Mouse (Mus musculus) heart, adult 11 months (tissue): Measurements from ENCODE around the gene Prdm1.

Experiments
- DNase-seq: peaks from one replicate; pipeline ENCODE4 v3.0.0; 2022

Prdm1 gene

DNA sequence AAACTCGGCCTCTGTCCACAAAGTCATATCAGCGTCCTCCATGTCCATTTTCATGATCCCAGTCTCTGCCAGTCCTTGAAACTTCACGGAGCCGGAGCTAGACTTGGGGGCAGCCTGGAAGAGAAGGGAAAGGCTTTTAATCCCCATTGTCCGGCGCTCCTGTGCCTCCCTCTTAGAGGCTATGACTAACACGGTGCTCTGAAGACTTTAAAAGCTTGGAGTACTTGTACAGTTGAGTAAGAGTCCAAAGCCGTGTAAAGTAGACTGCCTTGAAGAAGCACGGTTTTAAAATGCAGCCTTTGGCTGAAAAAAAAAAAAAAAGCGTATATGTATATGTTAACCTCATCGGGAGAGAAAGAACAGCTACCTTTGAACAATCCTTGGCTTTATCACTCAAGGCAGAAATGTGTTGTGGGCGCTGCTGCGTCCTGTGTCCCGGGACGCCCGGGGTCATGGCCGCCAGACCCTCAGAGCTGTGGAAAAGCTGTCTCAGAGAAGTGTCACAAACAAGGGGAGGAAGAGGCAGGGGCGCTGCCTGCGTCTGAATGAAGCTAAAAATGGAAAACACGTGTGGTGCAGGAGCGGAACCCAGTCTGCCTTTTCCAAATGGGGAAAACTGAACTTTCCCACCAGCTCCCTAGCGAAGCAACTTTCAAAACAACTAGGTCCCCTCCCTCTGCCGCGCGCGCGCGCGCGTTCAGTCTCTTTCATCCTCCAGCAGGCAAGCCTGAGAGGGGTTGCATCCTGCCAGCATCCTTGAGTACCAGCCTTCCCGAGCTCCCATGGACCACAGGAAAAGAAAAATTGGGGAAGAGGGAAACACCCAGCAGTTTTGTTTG, 71.3 kb downstream of the Prdm1 start:
- peak; percentile 97 for DNase-seq

DNA sequence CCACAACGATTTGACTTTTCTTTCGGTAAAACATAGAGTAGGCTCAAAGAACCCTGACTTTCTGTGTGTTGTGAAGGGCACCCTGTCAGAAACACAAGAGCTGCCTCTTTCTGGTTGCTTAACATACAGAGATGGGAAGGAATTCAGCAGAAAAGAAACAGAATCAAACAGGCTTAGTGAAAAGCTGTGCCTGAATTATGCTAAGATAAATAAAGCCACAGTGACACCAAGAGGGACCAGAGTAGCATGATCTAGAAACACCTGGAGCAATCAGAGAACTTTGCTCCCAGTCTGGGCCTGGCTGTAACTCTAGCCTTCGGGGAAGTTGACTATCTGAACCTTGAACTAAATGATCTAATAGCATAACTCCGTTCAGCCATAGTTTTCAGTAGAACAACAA, 73.5 kb downstream of the Prdm1 start:
- peak; percentile 42 for DNase-seq

DNA sequence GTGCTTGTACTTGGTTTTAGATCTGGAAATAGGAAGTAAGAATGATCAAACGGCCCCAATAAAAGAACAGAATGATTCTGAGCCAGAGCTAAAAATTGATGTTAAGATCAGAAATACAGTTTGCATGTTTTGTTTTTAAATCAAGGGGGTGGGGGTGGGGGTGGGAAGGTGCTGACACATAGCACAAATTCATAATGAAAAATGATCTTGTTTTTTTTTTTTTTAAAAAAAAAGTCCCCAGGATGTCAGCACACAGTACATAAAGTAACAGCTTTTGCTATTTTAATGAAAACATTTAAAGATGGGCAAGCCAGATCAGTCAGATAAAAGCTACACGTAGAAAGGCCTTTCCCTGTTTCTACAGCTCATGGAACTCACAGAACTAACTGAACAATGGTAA, 74.2 kb downstream of the Prdm1 start:
- no peak for DNase-seq

DNA sequence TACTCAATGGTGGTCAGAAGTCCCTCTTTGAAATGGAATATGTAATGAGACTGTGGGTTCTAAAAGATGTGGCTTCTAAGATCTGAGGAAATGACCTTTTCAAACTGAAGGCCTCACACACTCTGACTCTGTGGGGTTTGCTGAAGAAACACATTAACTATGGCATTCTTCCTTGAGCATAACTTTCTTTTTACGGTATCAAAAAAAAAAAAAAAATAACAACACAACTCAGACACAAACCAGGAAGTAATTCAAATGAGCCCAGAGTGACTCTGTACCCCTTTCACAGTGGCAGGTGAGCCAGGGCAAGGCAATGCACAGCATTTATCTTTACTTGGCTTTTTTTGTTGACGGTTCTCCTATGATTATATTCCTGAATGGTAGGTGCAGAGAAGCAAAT, 77.5 kb downstream of the Prdm1 start:
- DNase-seq, result peak; percentile 12

DNA sequence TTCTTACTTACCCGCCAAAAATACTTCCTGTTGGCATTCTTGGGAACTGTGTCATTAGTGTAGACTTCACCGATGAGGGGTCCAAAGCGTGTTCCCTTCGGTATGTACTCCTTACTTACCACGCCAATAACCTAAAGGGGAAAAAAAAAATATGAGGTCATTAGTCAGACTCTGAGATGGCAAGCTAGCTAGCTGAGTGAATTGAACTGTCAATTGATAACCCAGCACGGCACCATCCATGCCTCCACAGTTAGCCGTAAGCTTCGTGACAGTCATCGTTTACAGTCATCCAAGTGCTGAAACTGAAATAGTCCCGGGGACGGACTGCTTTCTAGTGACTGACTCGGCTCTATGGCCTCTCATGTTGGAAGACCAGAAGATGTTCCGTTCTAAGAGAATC, 78.2 kb downstream of the Prdm1 start:
- peak; percentile 76 for DNase-seq

DNA sequence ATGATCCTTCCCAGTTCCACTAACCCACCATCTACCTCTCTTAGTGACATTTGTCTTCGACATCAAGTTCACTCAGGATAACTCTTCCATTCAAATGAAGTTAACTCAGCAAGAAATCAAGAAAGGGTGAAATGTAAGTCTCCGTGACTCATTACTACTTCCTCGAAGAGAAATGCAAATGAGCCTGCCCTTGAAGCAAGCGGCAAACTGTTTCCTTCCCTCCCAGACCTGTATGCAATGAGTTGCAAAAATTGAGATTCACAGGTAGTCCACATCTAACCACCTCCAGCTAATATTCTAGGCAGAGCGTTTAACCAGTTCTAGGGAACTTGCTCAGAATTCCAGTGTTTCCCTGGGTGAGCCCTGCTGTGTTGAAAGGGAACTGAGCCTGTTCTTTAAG, 78.6 kb downstream of the Prdm1 start:
- peak; percentile 52 for DNase-seq

DNA sequence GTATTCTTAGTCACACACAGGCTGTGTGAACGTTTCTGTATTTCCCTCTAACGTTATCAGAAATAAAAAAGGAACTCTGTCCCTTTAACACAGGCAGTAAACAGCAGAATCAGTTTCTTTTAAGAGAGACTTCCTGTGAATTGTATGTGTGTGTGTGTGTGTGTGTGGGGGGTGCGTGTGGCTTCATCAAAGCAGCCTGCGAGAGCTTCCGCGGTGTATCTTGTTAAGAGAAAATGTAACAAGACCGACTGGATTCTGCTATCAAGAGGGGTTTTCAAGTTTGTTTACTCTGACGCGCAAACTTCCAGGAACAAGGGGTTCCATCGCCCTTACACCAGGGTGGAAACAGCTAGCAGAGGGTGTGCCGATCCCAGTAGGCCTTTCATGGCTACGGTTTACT, 80.1 kb downstream of the Prdm1 start:
- peak; percentile 90 for DNase-seq

DNA sequence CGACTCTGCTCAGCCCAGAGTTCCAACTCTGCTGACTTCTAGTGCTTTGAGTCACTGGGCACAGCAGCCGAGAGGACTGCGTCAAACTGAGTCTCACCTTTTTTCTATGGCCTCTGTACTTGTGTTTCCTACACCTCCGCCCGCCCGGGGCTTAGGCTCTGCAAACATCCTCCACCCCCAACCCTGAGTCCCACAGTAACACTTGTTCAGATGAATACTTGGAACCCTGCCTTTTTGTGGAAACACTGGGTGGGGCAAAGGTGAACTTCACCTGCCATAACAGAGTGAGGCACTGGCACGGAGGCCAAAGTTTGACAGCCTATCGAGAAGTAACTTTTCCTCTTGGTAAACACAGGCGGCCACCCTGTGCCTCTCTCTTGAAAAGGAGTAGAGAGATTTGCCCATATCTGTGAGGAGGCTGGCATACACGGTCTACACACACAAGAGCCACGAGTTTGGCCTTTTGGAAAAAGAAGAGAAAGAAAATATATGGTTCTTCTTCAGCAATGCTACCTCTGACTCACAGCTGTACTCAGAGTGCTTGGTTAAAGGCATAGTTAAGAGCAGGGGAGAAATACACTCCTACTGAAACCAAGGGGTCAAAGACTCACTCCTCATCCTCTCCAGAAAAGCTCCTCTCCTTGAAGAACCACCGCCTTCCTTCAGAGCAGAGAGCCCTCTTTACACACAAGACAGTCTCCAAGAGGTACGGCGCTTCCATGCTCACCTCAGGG, 80.7 kb downstream of the Prdm1 start:
- DNase-seq, result peak; percentile 81

DNA sequence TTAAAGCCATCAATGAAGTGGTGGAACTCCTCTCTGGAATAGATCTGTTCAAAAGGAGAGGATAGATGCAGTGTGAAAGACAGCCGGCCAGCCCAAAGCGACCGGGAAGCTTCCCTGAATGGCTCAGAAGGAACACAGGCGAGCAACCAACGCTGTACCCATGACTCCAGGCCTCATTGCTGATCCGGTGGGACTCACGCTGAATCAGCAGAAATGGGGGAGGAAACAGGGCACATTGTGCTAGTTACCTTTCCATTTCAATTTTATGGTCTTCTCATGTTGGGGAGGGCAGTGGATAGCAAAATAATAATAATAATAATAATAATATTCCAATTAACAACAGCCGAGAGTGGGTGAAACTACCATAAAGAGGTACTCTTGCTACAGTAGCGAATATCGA, 81.3 kb downstream of the Prdm1 start:
- no peak for DNase-seq

DNA sequence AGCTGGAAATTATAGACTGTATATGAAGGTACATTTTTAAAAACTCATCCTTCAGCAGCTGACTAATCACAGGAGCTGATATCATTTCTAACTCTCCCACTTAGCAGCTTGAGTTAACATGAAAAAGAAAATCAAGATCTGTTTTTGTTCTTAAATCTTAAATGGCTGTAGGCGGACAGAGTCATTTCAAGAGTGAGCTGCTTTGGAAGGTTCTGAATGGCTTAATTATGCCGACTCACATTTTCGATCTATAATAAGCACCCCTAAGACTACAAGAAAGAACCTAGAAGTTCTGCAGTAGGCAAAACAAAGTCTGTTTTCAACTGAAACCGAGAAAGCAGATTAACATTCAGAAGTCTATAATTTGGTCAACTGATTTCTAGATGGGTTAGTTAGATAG, 83.9 kb downstream of the Prdm1 start:
- peak; percentile 1 for DNase-seq

DNA sequence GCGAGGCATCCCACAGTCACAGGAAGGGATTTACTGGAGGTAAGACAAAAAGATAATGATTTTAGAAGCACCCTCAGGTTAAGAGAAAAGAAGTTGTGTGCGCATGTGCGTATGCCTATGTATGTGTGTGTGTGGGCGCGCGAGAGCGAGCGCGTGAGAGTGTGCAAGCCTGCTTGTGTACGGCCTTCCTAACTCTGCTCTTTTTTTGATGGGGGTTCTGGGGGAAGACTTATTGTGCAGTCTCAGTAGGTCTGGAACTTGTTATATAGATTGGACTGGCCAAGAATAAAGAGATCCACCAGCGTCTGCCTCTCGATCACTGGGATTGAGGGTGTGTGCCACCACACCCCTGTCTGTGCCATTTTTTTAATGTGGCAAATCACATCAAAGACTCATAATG, 84.6 kb downstream of the Prdm1 start:
- no peak for DNase-seq

DNA sequence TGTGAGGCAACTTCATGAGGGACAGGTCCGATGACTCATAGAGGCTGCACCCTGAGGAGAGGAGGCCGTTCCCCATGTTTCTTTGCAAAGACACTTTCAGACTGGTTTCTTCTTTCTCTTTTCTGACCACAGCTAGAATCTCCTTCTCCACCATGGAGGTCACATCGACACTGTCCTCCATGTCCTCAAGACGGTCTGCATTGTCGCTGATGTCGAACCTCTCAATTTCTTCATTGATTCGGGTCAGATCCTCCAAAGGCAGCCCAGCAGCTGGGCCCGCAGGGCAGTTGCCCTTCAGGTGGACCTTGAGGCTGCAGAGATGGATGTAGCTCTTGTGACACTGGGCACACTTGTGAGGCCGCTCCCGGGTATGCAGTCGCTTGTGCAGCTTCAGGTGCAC, 88.6 kb downstream of the Prdm1 start:
- DNase-seq, result no peak

DNA sequence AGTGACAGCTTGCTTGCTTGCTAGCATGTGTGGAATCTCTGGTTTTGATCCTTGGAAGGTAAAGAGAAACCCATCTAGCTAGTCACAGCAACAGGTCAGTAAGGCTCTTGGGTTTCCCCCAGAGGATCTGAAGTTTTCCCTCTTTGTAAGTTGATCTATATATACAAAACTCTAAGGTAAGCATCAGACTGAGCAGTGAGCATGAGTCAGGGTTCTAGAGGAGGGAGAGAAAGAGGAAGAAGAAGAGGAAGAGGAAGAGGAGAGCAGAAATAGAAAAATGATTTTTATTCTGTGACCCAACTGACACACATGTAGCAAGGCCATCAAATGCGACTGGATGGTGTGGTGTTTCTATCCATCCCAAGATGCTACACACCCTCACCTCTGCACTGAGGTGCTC, 90.7 kb downstream of the Prdm1 start:
- no peak for DNase-seq

DNA sequence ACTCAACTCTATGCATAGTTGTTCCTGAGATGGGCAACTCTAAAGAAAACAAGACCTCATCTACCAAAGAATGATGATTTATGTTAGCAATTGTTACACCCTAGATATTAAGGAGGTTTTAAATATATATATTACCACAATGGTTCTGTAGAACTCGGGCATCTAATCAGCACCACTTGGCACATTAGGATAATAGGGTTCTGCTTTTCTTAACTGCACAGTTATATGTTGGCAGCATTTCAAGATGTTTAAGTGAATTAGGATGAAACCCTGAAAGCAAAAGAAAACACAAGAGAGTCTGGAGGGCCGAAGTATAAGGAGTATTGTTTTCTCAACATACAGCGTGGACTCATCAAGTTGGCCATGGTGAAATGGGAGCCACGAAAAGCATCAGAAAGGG, 92.3 kb downstream of the Prdm1 start:
- no peak for DNase-seq

DNA sequence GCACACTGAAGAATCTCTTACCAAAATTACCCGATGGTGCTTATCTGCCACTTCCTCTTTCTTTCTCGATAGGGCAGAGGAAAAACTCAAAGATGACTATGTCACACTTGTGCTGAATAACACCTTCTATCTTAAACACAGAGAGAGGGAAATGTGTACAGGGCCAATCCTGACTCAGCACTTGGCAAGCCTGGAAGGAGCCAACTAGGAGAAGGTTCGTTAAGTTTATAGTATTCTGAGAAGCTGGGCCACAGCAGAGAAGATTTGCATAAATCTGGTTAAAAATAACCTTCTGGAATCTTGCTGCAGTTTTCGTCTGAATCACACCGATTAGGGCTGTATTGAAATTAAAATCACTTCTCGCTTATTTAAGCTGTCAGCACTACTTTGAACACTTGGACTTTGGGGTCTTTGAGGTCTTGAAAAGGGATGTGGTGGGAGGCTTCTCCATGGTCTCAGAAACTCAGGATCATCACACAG, 93.6 kb downstream of the Prdm1 start:
- DNase-seq, result peak; percentile 75

DNA sequence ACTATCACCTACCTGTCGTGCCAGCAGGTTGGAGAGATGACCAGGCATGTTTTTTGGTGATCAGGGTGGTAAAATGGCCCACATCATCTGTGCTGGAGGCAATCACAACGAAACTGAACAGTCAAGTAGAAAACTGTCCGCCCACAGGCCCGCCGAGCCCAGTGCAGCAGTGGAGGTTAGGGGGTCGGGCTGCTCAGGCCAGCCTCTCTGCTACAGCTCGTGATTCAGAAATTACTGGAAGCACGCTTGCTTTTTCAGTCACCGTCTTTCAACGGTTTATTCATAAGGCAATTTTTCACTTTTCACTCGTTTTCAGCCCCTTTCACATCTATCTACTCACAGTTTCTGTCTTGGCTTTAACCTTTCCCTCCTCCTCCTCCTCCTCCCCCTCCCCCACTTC, 96.1 kb downstream of the Prdm1 start:
- DNase-seq, result peak; percentile 76

DNA sequence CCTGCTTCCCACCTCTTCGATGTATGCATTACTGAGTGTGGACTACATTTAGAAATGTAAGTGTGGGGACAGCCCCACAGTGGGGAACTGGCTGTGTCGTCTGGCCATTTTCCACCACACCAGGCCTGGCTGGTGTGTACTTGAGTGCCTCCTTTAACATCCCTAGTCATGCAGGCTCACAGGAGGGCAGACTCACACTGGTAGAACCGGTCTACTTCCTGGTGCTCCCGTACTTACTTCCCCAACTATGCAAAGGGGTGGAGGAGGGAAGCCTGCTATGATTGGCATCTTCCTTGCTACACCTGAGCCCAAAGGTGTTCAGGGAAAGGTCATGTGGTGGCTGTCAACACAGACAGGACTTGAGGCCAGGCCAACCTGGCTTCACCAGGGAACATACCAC, 96.6 kb downstream of the Prdm1 start:
- DNase-seq, result peak; percentile 71

DNA sequence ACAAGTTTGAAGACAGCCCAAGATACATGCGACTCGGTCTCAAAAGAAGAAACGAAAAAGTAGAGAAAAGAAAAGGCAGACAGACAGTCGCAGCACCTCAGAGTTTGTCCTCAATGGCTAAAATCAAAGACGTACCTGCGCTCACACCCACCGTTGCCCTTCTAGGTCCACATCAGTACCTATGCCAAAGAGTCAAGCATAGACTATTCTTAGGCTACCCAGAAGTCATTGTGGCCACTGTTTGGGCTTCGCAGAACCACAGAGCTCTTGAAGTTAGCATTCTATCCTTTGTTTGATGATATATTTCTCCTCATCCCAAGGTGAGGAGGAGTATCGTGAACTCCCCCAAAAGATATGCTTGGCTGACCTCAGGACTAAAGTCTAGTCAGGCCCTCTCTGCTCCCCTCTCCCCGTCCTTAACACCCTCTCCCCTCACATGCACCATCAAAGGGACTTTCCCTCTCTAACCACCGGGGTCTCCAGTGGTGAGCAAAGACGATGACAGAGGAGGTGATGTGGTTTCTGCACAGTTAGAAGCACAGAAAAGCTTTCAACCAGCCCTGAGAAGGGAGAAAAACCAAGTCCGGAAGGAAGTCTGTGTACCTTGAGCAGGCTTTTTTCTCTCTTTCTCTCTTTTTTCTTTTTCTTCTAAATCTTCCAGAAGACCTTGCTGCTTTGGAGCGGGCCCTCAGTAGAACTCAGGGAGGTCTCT, 99.0 kb downstream of the Prdm1 start:
- DNase-seq, result peak; percentile 76

DNA sequence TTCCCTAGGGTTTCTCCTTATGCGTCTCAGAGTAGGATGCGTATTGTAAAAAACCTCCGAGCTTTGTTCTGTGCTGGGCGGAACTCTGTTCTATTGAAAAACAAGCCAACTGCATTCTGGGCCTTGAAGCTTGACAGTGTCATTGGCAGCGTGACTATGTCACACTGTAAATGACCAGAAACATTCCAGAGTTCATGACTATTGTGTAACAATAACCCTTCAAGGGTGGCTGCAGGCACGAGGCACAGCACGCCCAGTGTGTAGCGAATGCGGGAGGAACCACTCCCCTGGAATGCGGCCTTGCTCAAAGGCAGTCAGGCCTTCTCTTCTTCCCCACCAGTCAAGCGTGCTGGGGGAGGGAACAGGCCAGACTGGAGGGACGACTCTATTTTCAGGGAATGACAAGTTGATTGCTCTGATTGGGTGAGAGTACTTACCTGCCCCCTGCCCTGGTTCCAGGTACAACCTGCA, 100.4 kb downstream of the Prdm1 start:
- peak; percentile 87 for DNase-seq

DNA sequence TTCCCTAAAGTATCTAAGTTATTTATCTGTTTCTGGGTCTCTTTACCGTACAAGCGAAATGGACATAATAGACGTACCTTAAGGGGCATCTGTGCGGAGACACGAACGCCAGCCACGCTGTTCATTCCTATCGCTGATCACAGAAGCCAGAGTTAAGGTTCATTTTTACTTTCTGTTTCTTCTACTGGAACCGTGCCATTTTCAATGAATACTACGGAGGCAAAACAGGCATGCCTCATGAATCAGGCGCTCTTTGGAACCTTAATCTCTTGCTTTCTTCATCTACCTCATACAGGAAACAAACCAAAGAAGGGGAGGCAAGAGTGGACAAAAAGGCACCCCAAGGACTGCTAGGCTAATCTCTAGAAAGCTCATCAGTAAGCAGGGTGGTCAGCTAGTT, 100.9 kb downstream of the Prdm1 start:
- DNase-seq, result peak; percentile 58

DNA sequence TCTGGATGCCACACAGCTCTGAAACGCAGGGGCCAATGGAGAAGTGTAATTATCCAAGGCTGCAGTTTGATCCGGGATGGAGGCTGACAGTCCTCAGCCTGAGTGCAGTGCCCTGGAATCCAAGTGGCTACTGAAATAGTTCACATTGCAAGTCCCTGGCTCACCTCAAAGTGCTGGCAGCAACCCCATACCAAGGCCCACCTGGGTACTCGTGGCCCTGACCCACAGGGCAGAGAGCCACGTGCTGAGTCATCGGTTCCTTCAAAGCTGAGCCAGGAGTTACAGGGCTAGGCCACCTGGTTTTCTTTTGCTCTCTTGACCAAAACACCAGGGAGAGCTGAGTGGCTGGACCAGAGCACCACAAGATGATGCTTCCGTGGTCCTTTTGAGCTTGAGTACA, 103.3 kb downstream of the Prdm1 start:
- DNase-seq, result peak; percentile 86

DNA sequence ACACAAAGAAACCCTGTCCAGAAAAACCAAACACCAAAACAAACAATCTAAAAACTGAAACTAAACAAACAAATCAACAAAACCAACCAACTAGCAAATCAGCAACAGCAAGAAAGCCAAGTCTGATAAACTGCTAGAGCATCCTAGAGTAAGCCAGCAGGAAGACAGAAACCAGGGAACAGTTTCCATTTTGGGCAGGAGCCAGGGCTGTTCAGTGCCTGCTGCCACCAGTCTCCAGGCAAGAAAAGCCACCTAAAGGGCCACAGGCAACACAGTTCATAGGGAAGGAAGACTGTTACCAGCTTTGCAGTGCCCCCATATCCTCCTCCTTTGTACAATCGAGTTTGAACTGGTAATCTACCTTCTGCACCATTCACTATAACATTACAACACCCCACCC, 106.4 kb downstream of the Prdm1 start:
- peak; percentile 55 for DNase-seq

DNA sequence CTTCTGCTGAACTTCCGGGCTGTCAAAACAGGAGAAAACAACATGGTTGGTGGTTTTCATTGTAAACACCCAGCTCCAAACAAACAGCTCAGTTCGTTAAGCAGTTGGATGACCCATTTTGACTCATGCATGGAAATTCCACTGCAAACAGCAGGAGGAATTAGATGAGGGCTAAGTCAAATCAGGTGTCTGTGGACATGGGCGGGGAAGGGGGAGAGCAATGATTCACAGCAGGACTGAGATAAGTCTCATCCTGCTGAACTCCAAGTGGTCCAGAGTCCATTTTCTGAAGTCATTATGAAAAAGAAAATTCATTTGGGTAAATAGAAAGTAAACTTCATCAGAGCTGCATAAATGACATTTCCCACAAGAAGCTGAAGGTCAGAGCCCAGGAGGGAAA, 108.1 kb downstream of the Prdm1 start:
- DNase-seq, result peak; percentile 61

DNA sequence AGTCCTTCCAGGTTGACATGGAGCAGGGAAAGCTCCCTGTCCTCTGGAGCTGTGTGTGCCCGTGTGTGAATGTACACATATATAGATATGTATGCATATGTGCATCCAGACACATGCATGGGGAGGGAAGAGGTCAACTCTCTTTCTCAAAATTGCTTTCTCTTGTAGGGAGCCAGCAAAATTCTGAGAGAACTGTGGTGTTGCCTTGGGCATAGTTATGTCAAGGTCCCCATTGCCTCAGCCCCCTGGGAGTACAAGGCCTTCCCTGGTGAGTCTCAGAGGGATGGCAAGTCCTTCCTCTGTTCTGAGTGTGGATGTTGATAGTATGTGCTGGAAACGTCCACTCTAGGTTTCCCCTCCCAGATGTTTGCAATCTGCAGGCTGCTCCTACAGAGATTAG, 109.4 kb downstream of the Prdm1 start:
- DNase-seq, result no peak
